Mouse (Mus musculus): ENCODE results near the gene Tepp. TPM values are rescaled to one million over a fixed set of nuclear protein-coding genes. Genes with fewer than 3 reads are reported as not detected.

The Tepp gene
- total RNA-seq, 2 experiments from 2014 or later, result not detected

DNA sequence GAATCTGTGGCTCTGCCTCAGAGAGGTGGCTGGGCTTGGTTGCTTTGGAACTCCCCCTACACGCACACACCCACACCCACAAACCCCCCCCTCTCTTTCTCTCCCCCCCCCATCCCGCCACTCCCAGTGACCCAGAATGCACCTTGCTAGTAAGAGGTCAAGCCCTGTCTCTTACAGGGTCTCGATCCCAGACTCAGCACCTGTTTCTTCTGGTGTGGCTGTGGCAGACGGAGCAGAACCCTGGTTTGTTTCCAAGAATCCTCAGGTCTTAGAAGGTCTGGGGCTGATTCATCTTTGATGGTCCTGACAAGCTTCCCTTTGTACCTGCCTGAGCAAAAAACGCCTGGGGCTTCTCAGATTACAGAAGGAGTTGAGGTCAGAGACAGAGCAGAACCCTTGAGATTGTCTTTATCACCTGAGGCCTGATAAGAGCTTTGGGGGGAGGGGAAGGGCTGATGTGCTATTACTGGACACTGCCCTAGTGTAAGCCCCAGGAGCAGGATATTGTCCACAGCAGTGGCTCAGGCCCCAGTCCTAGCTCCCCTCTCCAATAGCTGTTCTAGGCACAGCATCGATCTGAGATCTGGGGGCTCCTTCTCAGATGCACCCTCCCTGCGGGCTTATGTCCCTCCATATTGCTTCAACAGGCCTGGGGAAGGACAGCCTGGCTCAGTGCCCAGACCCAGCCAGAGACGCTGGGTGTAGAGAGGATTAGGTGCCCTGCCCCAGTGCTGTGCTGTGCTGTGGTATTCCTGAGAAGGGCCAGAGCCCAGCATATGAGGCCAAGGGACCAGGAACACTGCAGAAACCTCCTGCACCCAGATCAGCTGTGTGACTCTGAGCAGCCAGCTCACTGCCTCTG lies 48.4 kb downstream of the Tepp start:
- intact Hi-C loops (cut with DNase I), result no loop called here
- DNase-seq (ENCODE audit: low spot score), result no peak

DNA sequence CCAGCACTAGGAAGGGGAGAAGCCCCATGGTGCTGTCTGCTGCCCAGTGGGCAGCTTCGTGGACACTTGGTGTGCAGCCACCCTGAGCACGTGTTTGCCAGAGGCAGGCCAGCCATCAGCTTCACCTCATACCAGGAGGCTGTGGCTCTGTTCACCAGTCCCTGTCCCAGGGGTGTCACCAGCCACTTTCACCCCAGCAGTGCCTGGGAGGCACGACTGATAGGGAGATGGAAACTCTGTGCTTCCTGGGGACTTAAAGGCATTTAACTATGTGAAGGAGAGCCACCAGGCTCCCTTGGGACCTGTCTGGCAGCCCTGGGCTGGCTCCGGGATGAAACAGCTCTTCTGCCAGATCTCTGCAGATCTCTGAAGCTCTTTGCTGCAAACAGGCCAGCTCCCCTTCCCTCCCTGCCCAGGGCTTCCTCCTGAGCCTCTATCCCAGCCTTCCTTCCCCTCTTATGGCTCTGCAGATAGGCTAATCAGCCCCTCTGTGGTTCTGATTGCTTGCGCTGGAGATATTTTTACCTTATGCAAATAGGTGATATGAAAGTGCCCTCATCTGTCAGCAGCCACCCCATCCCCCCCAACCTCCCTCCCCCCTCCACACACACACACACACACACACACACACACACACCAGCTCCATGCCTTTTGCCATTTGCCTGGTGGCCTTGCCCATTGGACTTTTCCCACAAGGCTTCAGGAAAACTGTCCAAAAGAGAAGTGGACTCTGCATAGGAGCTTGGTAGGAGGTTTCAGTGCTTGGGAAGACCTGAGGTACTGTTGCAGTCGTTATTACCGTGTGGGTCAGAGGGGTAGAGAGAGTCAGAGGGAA lies 50.0 kb downstream of the Tepp start:
- DNase-seq (ENCODE audit: low spot score), result no peak
- intact Hi-C loops (cut with DNase I), result no loop called here

DNA sequence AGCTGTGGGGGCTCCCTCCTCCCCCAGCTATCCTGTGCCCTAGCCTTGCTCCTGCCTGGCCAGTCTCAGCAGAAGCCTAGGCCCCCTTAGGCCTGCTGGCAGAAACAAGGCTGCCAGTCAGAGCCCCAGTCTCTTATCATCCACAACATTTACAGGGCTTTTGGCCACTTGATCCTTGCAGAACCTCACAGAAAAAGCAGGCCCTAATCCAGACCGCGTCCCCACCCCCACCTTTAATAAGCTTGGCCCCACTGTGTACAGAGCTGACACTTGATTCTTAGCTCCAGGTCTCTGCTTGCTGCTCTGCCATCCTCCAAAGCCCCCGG lies 50.6 kb downstream of the Tepp start:
- DNase-seq (ENCODE audit: low spot score), result no peak
- intact Hi-C loops (cut with DNase I), result no loop called here

DNA sequence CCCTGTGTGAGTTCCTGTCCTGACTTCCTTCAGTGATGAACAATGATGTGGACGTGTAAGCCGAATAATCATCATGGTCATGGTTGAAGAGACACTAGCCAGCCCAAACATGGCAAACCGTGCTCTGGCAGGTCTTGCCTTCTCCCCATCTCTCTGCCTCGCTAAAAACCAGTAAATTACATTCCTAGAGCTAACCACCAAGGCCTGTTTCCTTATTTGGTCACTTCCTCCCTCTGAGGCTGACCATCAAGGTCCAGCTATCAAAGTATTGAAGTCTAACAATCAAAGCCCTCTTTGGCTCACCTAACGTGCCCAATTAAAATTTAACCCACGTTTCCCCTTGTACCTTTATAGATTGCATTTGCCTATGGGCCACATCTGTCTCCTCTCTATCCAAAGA lies 51.9 kb downstream of the Tepp start:
- intact Hi-C loops (cut with DNase I), result no loop called here
- DNase-seq (ENCODE audit: low spot score), result no peak

DNA sequence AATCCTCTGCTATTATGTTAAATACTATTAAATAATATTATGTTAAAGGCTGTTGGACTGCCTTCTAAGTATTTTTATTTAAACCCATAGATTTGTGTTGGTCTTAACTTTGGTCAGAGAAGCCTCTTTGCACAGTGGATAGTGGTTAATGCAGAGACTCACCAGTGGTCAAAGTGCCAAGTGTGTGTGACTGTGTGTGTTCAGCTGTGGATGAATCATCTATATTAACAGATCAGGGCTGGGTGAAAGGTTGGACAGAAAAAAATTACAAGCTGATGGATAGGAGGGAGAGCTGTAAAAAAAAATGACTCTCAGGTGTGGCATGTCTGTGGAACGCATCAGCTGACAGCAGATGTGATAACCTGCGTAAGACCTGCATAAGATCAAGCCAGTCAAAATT lies 53.5 kb downstream of the Tepp start:
- no peak for DNase-seq (ENCODE audit: low spot score)

DNA sequence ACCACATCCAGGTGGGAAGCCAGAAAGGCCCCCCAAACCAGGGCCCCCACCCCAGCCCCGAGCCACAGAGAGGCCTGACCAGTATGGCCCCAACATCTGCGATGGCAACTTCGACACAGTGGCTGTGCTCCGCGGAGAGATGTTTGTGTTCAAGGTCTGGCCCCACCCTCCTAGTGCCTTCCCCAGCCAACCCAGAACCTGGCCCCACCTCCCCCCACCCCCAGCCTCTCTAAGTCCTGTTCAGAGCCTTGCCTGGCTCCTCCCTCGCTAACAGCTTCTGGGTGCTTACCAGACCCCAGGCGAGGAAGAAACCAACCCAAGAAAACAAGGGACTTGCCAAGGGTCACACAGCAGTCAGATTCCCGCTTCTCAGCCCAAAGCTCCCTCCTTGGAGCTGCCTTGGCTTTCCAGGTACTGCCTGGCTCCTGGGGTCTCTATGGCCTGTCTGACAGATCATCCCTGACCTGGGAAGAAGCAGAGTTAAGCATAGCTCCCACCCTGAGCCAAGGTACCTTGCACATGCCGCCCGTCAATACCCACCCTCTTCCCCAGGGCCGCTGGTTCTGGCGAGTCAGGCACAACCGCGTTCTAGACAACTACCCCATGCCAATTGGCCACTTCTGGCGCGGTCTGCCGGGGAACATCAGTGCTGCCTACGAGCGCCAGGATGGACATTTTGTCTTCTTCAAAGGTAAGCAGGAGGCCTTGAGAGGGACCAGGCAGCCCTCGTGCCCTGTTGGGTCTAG lies 59.4 kb downstream of the Tepp start:
- intact Hi-C loops (cut with DNase I), result no loop called here
- no peak for DNase-seq (ENCODE audit: low spot score)

More for the DNA sequence above, 53.5 kb downstream of the Tepp start:
- intact Hi-C loops (cut with DNase I), result no loop called here

DNA sequence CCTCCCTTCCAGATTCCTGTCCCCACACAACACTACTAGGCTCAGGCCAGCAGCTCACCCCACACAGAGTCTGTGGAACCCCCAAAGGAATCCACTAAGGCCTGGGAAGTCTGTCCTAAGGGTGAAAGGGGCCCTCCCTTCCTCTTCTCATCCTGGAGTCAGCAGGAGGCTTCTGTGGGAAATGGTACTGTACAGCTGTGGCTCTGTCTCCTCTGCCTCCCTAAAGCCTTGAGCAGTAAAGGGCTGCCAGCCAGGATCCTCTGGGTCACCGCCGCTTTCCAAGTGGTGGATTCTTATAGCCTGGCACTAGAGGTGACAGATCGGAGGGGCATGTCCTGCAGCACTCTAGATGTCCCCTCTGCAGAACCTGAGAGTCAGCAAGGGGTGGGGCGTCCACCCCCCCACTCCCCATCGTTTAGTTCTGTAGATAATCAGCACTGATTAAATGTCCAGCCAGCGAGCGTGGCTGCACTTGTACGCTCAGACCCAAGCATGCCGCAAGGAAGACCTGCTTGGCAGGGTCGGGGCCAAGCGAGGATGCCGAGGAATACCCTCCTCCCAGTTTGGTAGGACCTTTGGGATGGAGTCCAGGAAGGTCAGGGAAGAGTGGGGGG lies 63.1 kb downstream of the Tepp start:
- intact Hi-C loops (cut with DNase I), result loop anchor here (2.0 kb wide), 1 partner anchor 21 kb away; the partner anchor contains the start of gene Mmp15
- no peak for DNase-seq (ENCODE audit: low spot score)

DNA sequence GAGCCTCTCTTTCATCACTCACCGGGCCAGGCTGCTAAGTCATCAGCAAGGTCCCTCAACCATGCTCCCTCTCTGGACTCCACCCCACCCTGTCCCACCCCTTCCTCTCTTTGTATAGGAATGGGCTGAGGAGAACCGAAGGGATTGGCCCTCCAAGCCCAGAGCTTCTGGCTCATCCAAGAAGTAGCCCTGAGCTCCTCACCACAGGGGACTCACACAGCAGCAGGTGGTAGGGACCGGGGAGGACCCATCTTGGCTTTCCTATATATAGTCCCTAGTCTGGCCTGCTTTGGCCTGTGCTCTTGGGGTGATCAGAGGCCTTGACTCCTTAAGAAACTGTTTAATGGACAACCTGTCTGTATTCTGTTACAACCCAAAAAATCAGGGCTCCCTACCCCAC lies 64.1 kb downstream of the Tepp start:
- no peak for DNase-seq (ENCODE audit: low spot score)
- intact Hi-C loops (cut with DNase I), result no loop called here

DNA sequence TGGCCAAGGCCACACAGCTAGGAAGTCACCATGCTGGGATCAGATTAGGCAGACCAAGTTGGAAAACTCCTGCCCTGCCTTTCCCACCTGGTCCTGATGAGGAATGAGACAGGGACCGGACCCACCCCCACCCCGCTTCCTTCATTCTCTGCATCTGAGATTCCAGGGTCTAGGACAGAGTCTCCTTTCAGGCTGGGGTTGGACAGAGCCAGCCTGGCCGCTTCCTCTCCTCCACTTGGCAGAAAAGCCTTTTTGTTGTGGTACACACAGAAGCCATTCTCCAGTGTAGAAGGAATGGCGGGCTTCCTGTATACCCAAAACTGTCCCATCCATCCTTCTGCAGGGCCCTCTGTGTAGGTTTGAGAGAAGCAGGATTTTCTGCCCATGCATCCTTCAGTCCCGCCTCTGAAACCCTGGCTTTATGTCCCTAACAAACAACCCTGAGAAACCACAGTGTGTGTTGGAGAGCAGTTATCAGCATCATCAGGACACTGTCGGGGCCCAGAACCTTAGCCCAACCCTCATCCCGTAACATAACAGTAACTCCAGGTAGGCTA lies 65.1 kb downstream of the Tepp start:
- DNase-seq (ENCODE audit: low spot score), result no peak
- intact Hi-C loops (cut with DNase I), result no loop called here

Other genes with a start within 250 kb of the Tepp start
- 1 to 10 TPM; 5.5 to 6.8 TPM for gene Katnb1, start 229.4 kb upstream of the Tepp start, total RNA-seq (2021)
- gene Kifc3, start 107.8 kb upstream of the Tepp start, total RNA-seq (2021), result 10 to 100 TPM; 67.1 to 72.4 TPM
- under 1 TPM; 0.75 to 0.86 TPM for gene Cngb1, start 4.0 kb upstream of the Tepp start, total RNA-seq (2021)
- gene Zfp319, start 21.4 kb downstream of the Tepp start, total RNA-seq (2021), result 1 to 10 TPM; 8.5 to 9.9 TPM
- gene Usb1, start 21.7 kb downstream of the Tepp start, total RNA-seq (2021), result 10 to 100 TPM; 14.2 to 16.6 TPM
- 10 to 100 TPM; 72.4 to 72.5 TPM for gene Mmp15, start 41.7 kb downstream of the Tepp start, total RNA-seq (2021)
- 10 to 100 TPM; 27.1 to 28.7 TPM for gene Cfap20, start 124.3 kb downstream of the Tepp start, total RNA-seq (2021)
- 10 to 100 TPM; 26.0 to 27.3 TPM for gene Csnk2a2, start 179.5 kb downstream of the Tepp start, total RNA-seq (2021)
- gene Ccdc113, start 223.5 kb downstream of the Tepp start, total RNA-seq (2021), result not detected

All from heart, postnatal 25 days (tissue).